8 mouse cellular contexts compared by ENCODE assay signal in the genomic region with DNA sequence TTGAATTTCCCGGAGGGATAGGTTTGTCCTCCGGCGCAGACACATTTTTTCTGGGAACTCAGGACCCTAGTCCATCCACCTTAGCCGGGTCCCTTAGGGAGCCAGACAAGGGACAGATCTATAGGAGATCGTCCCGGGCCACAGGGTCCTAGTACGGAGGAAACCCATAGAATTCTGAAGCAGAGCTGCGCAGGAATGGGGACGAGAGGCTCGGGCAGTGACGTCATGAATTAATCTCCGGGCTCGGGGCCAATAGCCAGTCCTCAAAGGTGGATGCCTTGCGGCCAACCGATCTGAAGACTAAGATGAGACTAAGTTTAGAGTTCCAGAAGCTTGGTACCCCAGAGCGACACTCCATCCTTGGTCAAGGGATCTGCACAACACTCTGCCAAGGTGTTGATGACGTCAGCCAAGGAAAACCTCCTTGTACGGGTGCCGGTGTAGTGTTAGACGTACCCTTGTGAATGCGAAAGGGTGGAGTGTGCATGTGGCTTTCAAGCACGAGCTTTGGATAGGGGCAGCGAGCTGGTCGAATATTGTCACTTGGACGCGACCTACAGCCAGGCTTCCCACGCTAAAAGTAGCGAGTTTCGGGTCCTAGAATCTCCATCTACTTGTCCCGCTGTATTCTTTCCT. TPM values are rescaled to one million over a fixed set of nuclear protein-coding genes. Genes with fewer than 3 reads are reported as not detected.
DNase-seq lines count a peak whose midpoint lies in the region.

No protein-coding gene starts in this region.

- intact Hi-C loops in left cerebral cortex, postnatal 36 days (cut with DNase I) = loop anchor here (1.0 to 5.0 kb wide), 4 partner anchors 13 to 225 kb away; no protein-coding TSS in a partner anchor

- peak; percentile 49 for DNase-seq in thymus, postnatal 0 days (ENCODE audit: low spot score)
- DNase-seq in thymus, postnatal 10 days (ENCODE audit: low spot score in 2 of 2) = no peak
- peak; percentile 69 to 78 for DNase-seq in cerebellum, postnatal 36 days
- peak; percentile 69 to 70 for DNase-seq in gastrocnemius, adult 8-10 months (ENCODE audit: low spot score in 2 of 2)
- DNase-seq in induced T-regulatory cell, adult 2 months (ENCODE audit: low read depth) = peak; percentile 77
- peak; percentile 78 to 83 for DNase-seq in left cerebral cortex, postnatal 36 days (ENCODE audit: low spot score in 2 of 2)
- DNase-seq in mesoderm, embryonic 11.5 days (ENCODE audit: low read depth, low spot score) = peak; percentile 40
- peak; percentile 54 to 67 for DNase-seq in spleen, postnatal 4 days (ENCODE audit: low spot score in 2 of 2)

RNA-seq across cellular contexts. Expression of gene Acbd4, which starts 0.5 kb away (rescaled TPM):
- polyA plus RNA-seq in thymus, postnatal 0 days (2015; fragmentation: Nextera tagmentation; extraction: Ambion mirVana) = 22.0 and 23.5 TPM in 2 replicates
- 10 to 100 TPM; 25.6 to 46.5 (median 41.0) TPM for total RNA-seq in gastrocnemius, adult 8-10 months (2022)
- total RNA-seq in left cerebral cortex, postnatal 36 days (2021) = 10 to 100 TPM; 72.3 to 80.3 TPM

RNA-seq across cellular contexts. Expression of gene Plcd3, which starts 0.5 kb away (rescaled TPM):
- polyA plus RNA-seq in thymus, postnatal 0 days (2015; fragmentation: Nextera tagmentation; extraction: Ambion mirVana) = 1.2 and 1.3 TPM in 2 replicates
- total RNA-seq in gastrocnemius, adult 8-10 months (2022) = 1 to 10 TPM; 5.0 to 5.9 (median 5.5) TPM
- 10 to 100 TPM; 16.1 to 19.3 TPM for total RNA-seq in left cerebral cortex, postnatal 36 days (2021)

RNA-seq across cellular contexts. Expression of gene Hexim1, which starts 14.0 kb away (rescaled TPM):
- polyA plus RNA-seq in thymus, postnatal 0 days (2015; fragmentation: Nextera tagmentation; extraction: Ambion mirVana) = 4.9 and 5.9 TPM in 2 replicates
- 10 to 100 TPM; 15.1 to 25.6 (median 18.7) TPM for total RNA-seq in gastrocnemius, adult 8-10 months (2022)
- total RNA-seq in left cerebral cortex, postnatal 36 days (2021) = 10 to 100 TPM; 42.8 to 51.6 TPM

RNA-seq across cellular contexts. Expression of gene Hexim2, which starts 30.2 kb away (rescaled TPM):
- polyA plus RNA-seq in thymus, postnatal 0 days (2015; fragmentation: Nextera tagmentation; extraction: Ambion mirVana) = 6.9 and 8.9 TPM in 2 replicates
- total RNA-seq in gastrocnemius, adult 8-10 months (2022) = 1 to 10 TPM; 1.7 to 4.0 (median 2.8) TPM
- total RNA-seq in left cerebral cortex, postnatal 36 days (2021) = 10 to 100 TPM; 13.2 to 16.6 TPM

Comparison
In these comparisons a context has a peak if more than half of its experiments do, and no peak if none do; other contexts are left out.
1. DNase-seq: peak in thymus, postnatal 0 days (single experiment), cerebellum, postnatal 36 days (2 of 2), gastrocnemius, adult 8-10 months (2 of 2), induced T-regulatory cell, adult 2 months (single experiment), left cerebral cortex, postnatal 36 days (2 of 2), mesoderm, embryonic 11.5 days (single experiment) and spleen, postnatal 4 days (2 of 2); none in thymus, postnatal 10 days (0 of 2).